Comparison of ENCODE assay signal across 8 mouse cellular contexts in the genomic region with DNA sequence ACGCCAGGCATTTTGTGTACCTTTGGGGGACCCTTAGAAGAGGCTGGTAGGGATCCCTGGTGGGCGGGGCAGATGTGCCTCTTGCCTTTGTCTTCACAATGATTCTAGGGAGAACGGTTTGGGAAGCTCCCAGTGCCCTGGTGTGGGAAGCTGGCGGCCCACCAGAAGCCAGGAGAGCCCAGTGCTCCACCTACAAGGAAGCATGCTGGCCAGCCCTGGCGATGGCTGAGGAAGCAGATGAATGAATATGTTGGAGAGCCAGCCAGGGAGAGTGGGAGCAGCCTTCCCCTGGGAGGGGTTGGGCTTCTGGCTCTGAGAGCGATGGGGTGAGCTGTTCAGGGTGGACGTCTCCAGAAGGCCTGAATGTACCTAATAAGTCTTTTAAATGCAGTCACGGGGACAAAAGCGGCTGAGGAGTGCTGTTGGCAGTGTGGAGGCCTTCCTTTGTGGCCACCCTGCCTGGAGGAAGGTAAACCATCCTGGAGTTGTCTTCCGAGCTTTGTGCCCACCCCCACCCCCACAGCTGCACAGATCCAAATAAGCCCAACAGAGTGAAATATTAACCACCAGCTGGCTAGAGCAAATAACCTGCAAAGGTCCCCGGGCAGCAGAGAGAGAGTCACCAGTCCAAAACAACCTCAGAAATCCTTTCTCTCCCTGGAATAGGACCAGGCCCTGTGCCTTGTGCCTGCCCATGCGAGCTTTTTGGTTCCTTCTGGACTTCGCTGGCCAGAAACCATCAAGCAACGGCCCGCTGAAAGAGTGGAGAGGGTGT. TPM values are rescaled to one million over a fixed set of nuclear protein-coding genes. Genes with fewer than 3 reads are reported as not detected.
DNase-seq lines count a peak whose midpoint lies in the region; ATAC-seq lines count a peak whose summit lies in the region.

No protein-coding gene starts in this region.

- no peaks in the 10 kb centered on the region for H3K9me3 ChIP-seq in embryonic facial prominence, embryonic 15.5 days (replicated peaks)
- no peaks in the 10 kb centered on the region for H3K9me3 ChIP-seq in heart, embryonic 11.5 days (replicated peaks; ENCODE audit: control insufficient read depth, low read length)
- no peaks in the 10 kb centered on the region for H3K9me3 ChIP-seq in kidney, embryonic 14.5 days (ENCODE audit: control insufficient read depth, low read length)
- no peaks in the 10 kb centered on the region for H3K9me3 ChIP-seq in limb, embryonic 15.5 days
- no peaks in the 10 kb centered on the region for H3K9me3 ChIP-seq in neural tube, embryonic 11.5 days (ENCODE audit: control insufficient read depth, low read length)

- peak overlapping the region; percentile 75 for H3K4me3 ChIP-seq in embryonic facial prominence, embryonic 15.5 days (replicated peaks)
- H3K4me3 ChIP-seq in heart, embryonic 11.5 days (ENCODE audit: low read depth, low read length): peak overlapping the region; percentile 59
- H3K4me3 ChIP-seq in kidney, embryonic 14.5 days (ENCODE audit: low read length): peak overlapping the region; percentile 72
- peak overlapping the region; percentile 64 for H3K4me3 ChIP-seq in limb, embryonic 15.5 days
- peak overlapping the region; percentile 59 for H3K4me3 ChIP-seq in neural tube, embryonic 11.5 days (ENCODE audit: low read depth, low read length)

- no peaks in the 10 kb centered on the region for H3K36me3 ChIP-seq in embryonic facial prominence, embryonic 15.5 days
- H3K36me3 ChIP-seq in heart, embryonic 11.5 days (ENCODE audit: control insufficient read depth, insufficient read depth, low read length): no peaks in the 10 kb centered on the region
- H3K36me3 ChIP-seq in kidney, embryonic 14.5 days (ENCODE audit: control insufficient read depth, insufficient read depth, low read length): peaks cover 7% of the 10 kb centered on the region
- H3K36me3 ChIP-seq in limb, embryonic 15.5 days: 0 out of 2 replicates have a peak, but pooled peaks cover 3% of the 10 kb centered on the region
- H3K36me3 ChIP-seq in neural tube, embryonic 11.5 days (ENCODE audit: control insufficient read depth, insufficient read depth, low read length): no peaks in the 10 kb centered on the region

- no peak for ATAC-seq in embryonic facial prominence, embryonic 15.5 days (ENCODE audit: insufficient number of reproducible peaks, low FRiP score, low TSS enrichment, low read depth)
- no peak for ATAC-seq in heart, embryonic 11.5 days (replicated peaks; ENCODE audit: insufficient number of reproducible peaks, low FRiP score, low TSS enrichment)
- peak; percentile 6; the same call in 1 of the 2 replicates for ATAC-seq in kidney, embryonic 14.5 days (ENCODE audit: low FRiP score, low TSS enrichment)
- ATAC-seq in limb, embryonic 15.5 days (ENCODE audit: insufficient number of reproducible peaks, low FRiP score, low TSS enrichment, low read depth): no peak
- ATAC-seq in neural tube, embryonic 11.5 days (ENCODE audit: insufficient read depth, low FRiP score, low TSS enrichment): no peak

- H3K27me3 ChIP-seq in embryonic facial prominence, embryonic 15.5 days: peaks cover 44% of the 10 kb centered on the region
- H3K27me3 ChIP-seq in heart, embryonic 11.5 days (ENCODE audit: control insufficient read depth, insufficient read depth, low read length): peaks cover 57% of the 10 kb centered on the region
- peaks cover 11% of the 10 kb centered on the region for H3K27me3 ChIP-seq in kidney, embryonic 14.5 days (ENCODE audit: control insufficient read depth, insufficient read depth, low read length)
- peaks cover 54% of the 10 kb centered on the region for H3K27me3 ChIP-seq in limb, embryonic 15.5 days
- peaks cover 5% of the 10 kb centered on the region; the same call in 1 of the 2 replicates for H3K27me3 ChIP-seq in neural tube, embryonic 11.5 days (ENCODE audit: control insufficient read depth, insufficient read depth, low read length)

- peak; percentile 34 to 56 for DNase-seq in adrenal gland, adult (ENCODE audit: inconsistent age in 2 of 2, low spot score in 1 of 2)
- no peak for DNase-seq in adrenal gland, adult 8-10 months
- peak; percentile 53 for DNase-seq in neural tube, embryonic 11.5 days (ENCODE audit: low spot score)
- DNase-seq in thymus, postnatal 10 days (ENCODE audit: low spot score in 2 of 2): no peak

- H3K9ac ChIP-seq in embryonic facial prominence, embryonic 15.5 days: no peak overlapping the region
- no peak overlapping the region for H3K9ac ChIP-seq in heart, embryonic 11.5 days (ENCODE audit: low read depth, low read length)
- H3K9ac ChIP-seq in kidney, embryonic 14.5 days (ENCODE audit: low read depth, low read length): peak overlapping the region; percentile 87
- peak overlapping the region; percentile 15; the same call in 1 of the 2 replicates for H3K9ac ChIP-seq in limb, embryonic 15.5 days
- H3K9ac ChIP-seq in neural tube, embryonic 11.5 days (ENCODE audit: low read length): peak overlapping the region; percentile 77

- H3K27ac ChIP-seq in embryonic facial prominence, embryonic 15.5 days (replicated peaks): no peak overlapping the region
- no peak overlapping the region for H3K27ac ChIP-seq in heart, embryonic 11.5 days (ENCODE audit: low read depth, low read length)
- H3K27ac ChIP-seq in kidney, embryonic 14.5 days (ENCODE audit: low read depth, low read length): peak overlapping the region; percentile 84
- H3K27ac ChIP-seq in limb, embryonic 15.5 days: no peak overlapping the region
- H3K27ac ChIP-seq in neural tube, embryonic 11.5 days (ENCODE audit: low read depth, low read length): peak overlapping the region; percentile 71

- peaks cover 35% of the 10 kb centered on the region for H3K4me1 ChIP-seq in embryonic facial prominence, embryonic 15.5 days
- H3K4me1 ChIP-seq in heart, embryonic 11.5 days (ENCODE audit: control insufficient read depth, insufficient read depth, low read length): peaks cover 8% of the 10 kb centered on the region
- peaks cover 17% of the 10 kb centered on the region for H3K4me1 ChIP-seq in kidney, embryonic 14.5 days (ENCODE audit: control insufficient read depth, insufficient read depth, low read length)
- H3K4me1 ChIP-seq in limb, embryonic 15.5 days: peaks cover 40% of the 10 kb centered on the region
- H3K4me1 ChIP-seq in neural tube, embryonic 11.5 days (ENCODE audit: control insufficient read depth, insufficient read depth, low read length): peaks cover 16% of the 10 kb centered on the region

- WGBS in embryonic facial prominence, embryonic 15.5 days: 35% methylated on average over 15 of the region's 15 CpGs
- WGBS in heart, embryonic 11.5 days (ENCODE audit: insufficient replicate concordance): 38% methylated on average over 15 of the region's 15 CpGs
- 21% methylated on average over 15 of the region's 15 CpGs for WGBS in kidney, embryonic 14.5 days
- WGBS in limb, embryonic 15.5 days: 35% methylated on average over 15 of the region's 15 CpGs
- WGBS in neural tube, embryonic 11.5 days: 21% methylated on average over 15 of the region's 15 CpGs

- H3K4me2 ChIP-seq in embryonic facial prominence, embryonic 15.5 days (replicated peaks): peak overlapping the region; percentile 97
- peak overlapping the region; percentile 95 for H3K4me2 ChIP-seq in heart, embryonic 11.5 days
- peak overlapping the region; percentile 96 for H3K4me2 ChIP-seq in kidney, embryonic 14.5 days (replicated peaks; ENCODE audit: low read depth, low read length)
- peak overlapping the region; percentile 96 for H3K4me2 ChIP-seq in limb, embryonic 15.5 days
- H3K4me2 ChIP-seq in neural tube, embryonic 11.5 days (ENCODE audit: low read depth): peak overlapping the region; percentile 97

RNA-seq across cellular contexts. Expression of a gene that starts 2.2 kb away (rescaled TPM):
- total RNA-seq in adrenal gland, adult 8-10 months (2022): 10 to 100 TPM; 12.4 to 43.6 (median 20.6) TPM
- polyA plus RNA-seq in embryonic facial prominence, embryonic 15.5 days (2015; fragmentation: Nextera tagmentation; extraction: Ambion mirVana): 9.0 and 9.2 TPM in 2 replicates
- polyA plus RNA-seq in heart, embryonic 11.5 days (2014; fragmentation: Nextera tagmentation; extraction: Ambion mirVana): 3.0 and 3.7 TPM in 2 replicates
- polyA plus RNA-seq in kidney, embryonic 14.5 days (2014; fragmentation: Nextera tagmentation; extraction: Ambion mirVana): 16.5 and 19.9 TPM in 2 replicates
- 6.4 and 7.8 TPM in 2 replicates for polyA plus RNA-seq in limb, embryonic 15.5 days (2015; fragmentation: Nextera tagmentation; extraction: Ambion mirVana)
- polyA plus RNA-seq in neural tube, embryonic 11.5 days (2014; fragmentation: Nextera tagmentation; extraction: Ambion mirVana): 25.5 and 28.2 TPM in 2 replicates

Comparison
In these comparisons a context has a peak if more than half of its experiments do, and no peak if none do; other contexts are left out.
1. DNase-seq: peak in adrenal gland, adult (2 of 2) and neural tube, embryonic 11.5 days (single experiment); none in adrenal gland, adult 8-10 months (single experiment) and thymus, postnatal 10 days (0 of 2).
2. H3K27ac ChIP-seq: peak in kidney, embryonic 14.5 days (single experiment) and neural tube, embryonic 11.5 days (single experiment); none in embryonic facial prominence, embryonic 15.5 days (single experiment), heart, embryonic 11.5 days (single experiment) and limb, embryonic 15.5 days (single experiment).
3. H3K9ac ChIP-seq: peak in kidney, embryonic 14.5 days (single experiment), limb, embryonic 15.5 days (single experiment) and neural tube, embryonic 11.5 days (single experiment); none in embryonic facial prominence, embryonic 15.5 days (single experiment) and heart, embryonic 11.5 days (single experiment).
4. Peak in every context shown above with its lines, with median percentiles within 50 percentile points of each other: H3K4me2 ChIP-seq and H3K4me3 ChIP-seq.